Mouse (Mus musculus): ENCODE measurements around the gene Fcgbp.

DNA sequence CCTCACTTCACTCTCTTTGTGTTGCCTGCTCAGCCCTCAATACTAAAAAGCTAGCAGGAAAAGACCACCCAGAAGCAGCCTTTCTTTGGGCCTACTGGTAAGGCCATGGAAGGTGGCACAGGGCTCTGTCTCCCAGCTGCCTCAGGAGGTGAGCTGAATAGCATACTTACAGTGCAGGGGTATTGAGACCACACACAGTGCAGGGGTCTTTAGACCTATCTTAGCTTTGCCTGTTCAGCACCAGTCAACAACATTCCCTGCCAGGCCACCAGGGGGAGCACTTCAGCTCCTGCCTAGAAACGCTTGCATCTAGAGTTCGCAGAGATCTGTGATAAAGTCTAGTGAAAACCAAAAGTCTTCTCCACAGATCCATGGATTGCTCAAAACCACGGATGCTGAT is 77.2 kb downstream of the Fcgbp start:
- TF ChIP-seq CTCF (IDR thresholded peaks at IDR 0.05; ENCODE audit: insufficient read depth, low read depth, low read length) = peak; percentile 32; the same call in 1 of the 2 replicates
- no peak for TF ChIP-seq POLR2A (IDR thresholded peaks at IDR 0.05; ENCODE audit: insufficient read depth, low read depth, low read length)
